Mouse (Mus musculus) ES-CJ7 (cell line): ENCODE measurements around the gene Theg.

Experiments
- DNase-seq: peaks from one replicate; pipeline ENCODE4 v3.0.0; 2011; ENCODE audit warnings: low read depth, low spot score

Gene Theg

DNA sequence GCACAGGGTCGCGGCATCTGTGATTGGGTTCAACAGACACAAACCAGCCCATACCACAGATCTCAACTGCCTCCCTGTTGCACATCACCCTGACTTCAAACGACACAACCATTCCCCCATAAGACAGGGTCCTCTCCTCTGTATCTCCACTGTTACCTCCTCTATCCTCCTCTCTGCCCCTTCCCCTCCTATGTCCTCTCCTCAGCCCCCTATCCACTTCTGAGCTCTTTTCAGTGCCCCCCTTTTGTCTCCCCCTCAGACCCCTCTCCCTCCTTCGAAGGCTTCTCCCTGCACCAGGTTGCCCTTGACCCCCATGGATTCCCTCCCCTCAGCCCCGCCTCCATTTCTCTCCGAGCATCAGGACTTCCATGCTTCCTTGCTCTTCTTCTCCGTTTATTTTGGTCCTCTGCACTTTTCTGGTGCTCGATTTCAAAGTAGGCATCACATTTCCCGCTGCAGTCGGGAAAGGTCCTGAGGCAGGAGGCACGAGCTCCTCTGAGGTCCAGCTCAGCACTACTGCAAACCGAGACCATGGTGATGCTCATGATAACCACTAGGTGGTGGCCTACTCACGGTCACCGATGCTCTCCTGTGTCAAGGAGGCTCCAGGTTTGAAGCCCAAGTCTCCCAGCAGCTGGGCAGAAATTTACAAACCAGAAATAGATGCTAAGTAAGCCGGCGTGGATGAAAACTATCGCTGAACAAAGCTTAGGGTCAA is 7.9 kb upstream of the Theg start:
- DNase-seq, result peak; percentile 83

DNA sequence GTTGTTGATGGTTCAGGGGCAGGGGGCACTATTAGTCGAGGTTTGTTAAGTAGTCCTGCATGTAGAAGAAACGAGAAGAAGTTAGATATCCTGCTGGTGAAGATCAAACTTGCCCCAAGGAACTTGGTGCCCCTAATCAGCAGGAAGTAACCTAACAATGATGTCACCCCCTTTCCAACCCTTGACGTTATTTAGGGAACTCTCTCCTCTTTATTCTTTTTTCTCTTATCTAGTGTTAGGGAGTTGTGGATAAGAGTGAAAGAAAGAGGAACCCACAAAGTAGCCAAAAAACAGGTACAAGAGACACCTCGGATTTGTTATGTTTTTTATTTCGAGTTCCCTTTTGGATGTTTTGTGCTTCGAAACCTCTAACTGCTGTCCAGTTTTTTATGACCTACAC is 7.0 kb upstream of the Theg start:
- no peak for DNase-seq

DNA sequence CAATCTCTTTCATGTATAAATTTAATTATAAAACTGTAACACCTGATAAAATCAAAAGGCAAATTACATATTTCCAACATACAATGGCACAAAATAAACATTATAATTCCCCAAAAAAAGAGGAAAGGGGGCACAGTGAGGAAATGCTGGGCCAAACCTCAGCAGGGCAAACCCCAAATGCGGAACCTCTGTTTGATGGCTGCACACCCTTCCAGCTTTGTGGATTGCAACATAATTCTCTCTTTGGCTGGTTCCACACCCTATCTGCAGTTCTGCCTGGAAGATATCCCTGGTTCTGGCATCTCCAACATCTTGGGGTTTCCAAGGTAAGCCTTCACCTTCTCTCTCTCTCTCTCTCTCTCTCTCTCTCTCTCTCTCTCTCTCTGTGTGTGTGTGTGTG is 3.6 kb upstream of the Theg start:
- no peak for DNase-seq

DNA sequence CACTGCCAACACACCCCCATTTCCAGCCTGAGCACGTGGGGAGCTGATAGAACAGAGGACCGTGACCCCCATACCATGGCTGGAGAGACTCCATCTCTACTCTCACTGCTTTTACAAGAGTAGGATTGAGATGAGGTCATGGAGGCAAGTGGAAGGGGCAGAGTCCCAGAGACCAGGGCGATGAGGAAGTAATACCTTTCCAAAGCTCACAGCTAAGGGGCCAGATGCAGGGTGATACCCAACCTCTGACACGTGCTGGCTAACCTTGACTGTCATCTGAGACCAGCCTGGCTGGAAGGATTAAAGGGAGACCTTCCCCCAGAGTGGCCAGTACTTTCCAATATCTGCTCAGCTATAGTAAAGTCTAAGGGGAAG is 608 bp upstream of the Theg start:
- no peak for DNase-seq

DNA sequence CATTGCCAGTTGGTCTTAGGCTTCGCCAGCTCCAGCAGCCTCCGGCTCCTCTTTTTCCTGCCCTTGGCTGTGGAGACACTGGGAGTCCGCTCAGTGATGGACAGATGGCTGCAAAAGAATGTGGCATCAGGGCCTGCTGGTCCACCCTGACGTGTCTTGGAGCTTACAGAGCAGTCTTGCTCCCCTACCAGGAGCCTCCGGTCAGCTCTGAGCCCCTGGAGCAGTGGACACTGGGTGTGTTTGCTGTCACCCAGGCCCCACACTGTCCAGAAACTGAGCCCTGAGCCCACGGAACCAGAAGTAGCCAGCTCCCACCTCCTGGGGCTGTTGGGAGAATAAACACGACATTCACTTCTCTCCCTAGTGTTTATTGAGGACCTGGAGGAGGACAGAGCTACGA is 888 bp downstream of the Theg start:
- DNase-seq, result no peak

DNA sequence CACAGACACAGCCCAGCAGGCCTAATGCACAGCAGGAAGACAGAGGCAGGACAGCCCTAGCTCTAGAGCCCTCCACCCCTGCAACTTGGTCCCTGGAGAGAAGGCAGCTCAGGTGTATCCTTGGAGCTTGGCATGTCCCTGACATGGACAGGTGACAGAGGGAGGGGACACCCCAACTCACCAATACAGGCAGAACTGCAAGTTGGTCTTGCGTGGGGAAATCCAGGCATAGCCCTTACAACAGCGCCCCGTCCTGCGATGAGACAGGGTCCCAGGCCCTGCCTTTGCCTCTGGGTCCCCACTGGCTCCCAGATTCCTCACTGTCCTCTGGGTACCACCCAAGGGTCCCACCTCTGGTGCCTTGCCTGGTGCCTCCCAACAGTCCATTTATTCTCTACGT is 1.4 kb downstream of the Theg start:
- no peak for DNase-seq

DNA sequence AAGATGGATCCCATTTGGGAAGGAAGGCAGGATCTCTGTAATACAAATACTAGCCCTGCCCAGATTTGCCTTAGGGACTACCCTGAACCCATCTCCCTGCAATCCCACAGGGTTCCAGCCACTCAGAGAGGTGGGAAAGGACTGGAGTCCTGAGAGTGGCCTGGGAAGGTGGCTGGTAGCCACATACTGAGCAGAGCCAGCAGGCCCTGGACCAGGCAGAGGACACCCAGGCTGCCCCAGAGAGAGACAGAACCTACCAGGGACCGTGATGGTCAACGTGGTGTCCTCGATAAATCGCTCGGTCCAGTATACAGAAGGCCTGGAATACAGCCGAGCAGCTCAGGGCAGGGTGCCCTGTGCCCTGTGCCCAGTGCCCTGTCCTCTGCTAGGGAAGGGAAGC is 2.0 kb downstream of the Theg start:
- DNase-seq, result no peak

DNA sequence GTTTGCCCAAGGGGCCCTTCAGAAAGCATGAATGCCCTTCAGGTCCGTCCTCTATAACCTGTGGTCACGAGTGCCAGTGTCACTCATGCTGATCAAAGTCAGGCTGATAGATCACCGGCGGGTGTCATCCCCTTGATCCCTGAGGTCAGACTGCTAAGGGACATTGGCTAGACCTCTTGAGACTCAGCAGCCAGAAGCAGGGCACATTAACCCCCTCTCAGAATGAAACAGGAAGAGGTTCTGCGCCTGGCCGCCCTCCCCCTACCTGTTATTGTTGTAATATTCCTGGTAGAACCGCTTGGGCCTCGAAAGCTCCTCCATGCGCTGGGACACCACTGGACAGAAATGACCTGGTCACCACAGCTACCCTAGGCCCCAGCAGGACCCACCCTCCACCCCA is 2.7 kb downstream of the Theg start:
- DNase-seq, result no peak

DNA sequence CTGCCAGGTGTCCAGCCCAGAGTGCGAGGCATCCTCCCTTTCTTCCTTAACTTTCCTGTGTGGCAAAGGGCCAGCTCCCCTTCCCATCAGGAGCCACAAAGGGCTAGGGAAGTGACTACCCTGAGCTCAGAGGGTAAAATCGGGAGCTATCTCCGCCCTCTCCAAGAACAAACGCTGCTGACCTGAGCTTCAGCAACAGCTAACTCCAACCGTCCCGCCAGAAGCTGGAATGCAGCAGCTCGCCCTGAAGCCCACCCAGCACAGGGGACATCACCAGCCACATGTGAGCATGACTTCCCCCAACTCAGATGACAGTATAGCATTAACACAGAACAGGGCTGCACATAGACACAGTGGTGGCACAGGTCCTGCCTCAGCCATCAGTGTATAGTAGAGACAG is 3.1 kb downstream of the Theg start:
- no peak for DNase-seq

DNA sequence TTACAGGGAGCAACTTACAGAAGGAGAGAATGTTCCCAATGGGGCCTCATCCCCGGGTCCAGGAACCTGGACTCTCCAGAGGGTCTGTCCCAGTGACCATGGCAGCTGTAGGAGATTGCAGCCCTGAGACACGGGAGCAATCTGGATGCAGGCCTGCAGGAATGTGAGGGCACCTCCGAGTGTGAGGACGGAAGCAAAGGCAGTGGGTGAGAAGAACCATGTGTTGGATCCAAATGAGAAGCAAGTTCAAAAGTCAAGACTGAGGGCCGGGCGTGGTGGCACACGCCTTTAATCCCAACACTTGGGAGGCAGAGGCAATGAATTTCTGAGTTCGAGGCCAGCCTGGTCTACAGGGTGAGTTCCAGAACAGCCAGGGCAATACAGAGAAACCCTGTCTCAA is 5.6 kb downstream of the Theg start:
- no peak for DNase-seq

DNA sequence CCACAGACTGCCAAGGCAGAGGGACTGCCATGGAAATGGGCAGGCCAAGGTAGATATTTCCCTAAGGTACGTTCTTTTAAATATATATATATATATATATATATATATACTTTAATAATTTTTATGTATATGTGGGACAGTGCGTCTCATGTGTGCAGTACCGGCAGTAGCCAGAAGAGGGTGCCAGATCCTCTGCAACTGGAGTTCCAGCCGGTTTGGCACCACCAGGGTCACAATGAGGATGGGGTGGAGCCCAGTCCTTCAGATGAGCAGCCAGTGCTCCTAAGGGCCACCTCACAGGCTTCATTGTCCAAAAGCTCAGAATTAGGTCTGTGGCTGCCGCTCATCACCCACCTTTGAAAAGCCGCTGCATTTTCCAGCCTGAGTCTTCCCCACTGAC is 6.3 kb downstream of the Theg start:
- peak; percentile 74 for DNase-seq

DNA sequence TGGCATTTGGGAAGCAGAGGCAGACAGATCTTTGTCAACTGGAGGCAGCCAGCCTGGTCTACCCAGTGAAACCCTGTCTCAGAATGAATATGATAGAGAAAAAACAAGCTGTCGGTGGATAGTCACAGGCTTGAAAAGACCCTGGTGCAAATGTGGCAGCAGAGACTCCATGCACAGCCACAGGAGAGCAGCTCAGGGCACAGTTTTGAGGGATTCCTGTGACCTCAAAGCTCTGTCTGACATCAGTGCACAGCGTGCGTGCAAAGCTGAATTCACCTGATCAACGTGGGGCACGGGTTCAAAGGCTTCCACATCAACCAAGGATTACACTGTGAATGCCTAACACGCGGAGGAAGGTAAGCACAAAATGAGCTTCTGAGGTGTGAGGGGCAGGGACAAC is 6.8 kb downstream of the Theg start:
- DNase-seq, result no peak

DNA sequence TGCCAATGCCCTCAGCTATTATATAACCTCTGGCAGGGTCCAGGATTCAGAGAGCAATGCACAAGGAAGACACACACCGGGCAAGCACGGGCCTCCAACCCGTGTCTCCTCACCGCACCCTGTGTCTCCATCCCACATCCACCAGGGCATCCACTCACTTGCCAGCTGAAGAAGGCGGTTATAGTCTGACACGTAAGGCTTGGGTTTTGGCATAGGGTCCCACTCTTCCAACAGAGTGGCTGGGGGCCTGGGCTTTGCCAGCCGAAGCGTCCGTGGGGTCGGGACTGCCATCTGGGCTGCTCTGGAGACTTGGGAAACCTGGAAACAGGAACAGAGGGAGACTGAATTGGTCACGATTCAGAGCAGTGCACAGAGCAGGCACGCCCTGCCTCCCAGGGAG is 7.3 kb downstream of the Theg start:
- DNase-seq, result no peak

DNA sequence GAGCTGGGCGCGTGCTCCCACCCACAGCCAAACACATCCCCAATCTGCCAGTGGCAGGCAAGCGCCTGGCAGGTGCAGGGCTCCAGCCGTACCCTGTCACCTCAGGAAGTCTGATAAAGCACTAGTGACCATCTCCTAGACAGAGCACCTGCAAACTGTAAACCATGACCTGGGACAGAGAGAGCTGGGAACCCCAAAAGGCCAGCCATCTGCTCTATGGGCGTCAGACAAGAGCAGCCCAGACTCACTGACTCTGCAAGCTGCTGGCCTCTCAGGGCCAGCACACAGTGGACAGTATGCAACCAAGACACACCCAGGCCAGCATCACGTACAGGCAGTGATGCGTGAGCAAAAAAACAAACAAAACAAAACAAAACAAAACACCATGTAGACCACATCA is 8.2 kb downstream of the Theg start:
- no peak for DNase-seq

DNA sequence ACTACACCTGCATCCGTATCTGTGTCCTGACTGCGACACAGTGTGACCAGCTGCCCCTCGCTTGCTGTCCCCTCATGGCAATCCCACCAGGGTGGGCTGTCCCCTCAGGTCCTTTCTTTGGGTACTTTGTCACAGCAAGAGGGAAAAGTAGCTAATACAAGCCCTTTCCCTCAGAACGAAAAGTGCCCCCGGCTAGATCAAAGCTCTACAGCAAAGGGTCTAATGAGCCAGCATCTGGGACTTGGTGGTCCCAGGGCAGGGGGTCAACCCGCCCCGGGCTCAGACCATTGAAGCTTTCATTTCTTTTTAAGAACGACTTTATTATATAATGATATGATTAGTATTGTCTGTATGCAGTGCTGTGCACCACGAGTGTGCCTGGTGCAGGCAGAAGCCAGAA is 8.9 kb downstream of the Theg start:
- DNase-seq, result no peak

DNA sequence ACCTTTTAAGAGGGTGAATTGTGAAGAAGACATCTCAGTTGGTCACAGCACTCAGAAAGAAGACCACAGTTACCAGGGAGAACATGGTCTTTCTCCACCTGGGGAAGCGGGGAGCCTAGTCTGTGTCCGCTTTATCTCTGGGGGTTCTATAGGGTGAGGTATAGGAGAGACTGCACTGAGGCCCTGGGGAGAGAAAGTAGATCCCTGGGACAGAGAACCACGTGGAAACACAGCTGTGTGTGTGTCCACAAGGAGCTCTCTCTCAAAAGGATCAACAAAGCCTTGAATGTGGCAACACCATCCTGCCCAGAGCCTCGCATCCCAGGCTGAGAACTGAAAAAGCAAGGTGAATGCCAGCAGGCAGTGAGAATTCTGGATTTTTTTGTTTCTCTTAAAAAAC is 9.8 kb downstream of the Theg start:
- no peak for DNase-seq

DNA sequence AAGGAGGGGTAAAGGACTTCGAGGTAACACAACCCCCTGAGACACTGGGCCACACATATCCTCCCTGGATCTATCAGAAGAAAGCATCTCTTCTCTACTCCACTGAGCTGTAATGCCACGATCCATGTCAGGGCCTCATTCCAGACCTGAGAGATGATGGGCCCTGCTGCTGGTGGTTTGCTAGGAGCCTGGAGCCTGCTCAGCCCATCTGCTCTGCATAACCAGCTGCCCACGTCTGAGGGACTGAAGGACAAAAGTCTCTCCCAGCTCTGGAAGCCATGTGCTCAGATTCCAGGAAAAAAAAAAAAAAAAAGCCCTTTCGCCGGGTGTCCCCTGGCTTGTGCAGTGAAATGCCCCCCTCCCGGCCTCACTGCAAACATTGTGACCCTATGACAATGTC is 11.4 kb downstream of the Theg start:
- no peak for DNase-seq

DNA sequence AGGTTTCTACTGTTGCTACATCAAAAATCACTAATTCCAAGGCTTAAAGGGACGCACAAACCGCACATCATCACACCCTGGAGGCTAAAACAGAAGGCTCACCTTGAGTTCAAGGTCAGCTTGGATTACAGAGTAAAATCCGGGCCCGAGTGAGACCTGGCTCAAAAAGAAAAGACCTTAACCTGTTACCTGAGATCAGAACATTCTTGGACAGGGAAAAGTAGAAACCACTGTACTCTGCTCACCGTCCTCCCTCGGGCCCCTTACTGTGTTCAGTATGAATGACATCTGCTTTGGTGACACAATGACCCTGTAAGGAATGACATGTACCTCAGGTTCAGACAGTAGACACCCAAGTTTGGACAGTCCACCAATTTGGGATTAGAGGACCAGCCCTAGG is 12.3 kb downstream of the Theg start:
- DNase-seq, result no peak

DNA sequence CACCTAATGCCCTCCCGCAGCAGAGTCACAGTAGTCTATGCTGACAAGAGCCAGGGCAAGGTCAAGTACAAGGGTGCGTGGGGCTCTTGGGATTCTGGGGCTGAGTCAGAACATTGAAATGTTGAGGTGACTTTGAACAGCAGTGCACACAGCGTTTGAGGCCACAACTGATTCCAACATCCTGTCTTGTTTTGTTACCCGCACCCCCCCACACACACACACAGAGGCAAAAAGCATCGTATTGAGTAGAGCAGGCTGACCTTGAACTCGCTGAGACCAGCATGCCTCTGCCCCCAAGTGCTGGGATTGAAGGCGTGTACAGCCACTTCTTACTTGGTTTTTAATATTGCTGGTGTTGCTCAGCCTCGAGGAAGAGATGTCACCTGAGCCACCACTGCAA is 12.8 kb downstream of the Theg start:
- peak; percentile 40 for DNase-seq

DNA sequence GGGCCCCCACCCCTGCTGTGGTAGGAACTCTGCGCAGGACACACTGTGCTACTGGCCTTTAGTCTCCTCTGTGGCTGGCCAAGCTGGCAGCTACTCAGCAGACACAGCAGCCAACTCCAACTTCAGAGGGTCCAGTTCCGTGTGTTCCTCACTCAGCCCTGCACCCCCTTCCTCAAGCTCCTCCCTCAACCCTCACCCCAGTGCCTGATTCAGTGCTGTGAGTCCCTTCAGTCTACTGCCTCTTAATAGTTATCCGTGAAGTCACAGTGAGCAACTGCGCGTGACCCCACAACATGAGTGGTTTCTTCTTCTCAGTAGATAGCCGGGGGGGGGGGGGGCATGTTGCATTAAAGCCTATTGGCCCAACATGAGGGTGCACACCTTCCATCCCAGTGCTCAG is 13.5 kb downstream of the Theg start:
- no peak for DNase-seq

DNA sequence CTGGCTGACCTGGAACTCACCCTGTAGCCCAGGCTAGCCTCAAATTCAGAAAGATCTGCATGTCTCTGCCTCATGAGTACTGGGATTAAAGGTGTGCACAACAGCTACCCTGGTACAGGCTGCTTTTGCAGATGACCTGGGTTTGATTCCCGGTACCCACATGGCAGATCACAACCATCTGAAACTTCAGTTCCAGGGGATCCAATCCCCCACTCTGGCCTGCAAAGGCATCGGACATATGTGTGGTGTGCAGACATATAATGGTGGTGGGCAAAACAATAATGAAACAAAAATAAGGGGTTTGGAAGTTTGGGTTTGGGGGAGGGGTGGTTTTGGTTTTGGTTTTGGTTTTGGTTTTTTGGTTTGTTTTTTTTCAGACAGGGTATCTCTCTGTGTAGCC is 15.8 kb downstream of the Theg start:
- no peak for DNase-seq

DNA sequence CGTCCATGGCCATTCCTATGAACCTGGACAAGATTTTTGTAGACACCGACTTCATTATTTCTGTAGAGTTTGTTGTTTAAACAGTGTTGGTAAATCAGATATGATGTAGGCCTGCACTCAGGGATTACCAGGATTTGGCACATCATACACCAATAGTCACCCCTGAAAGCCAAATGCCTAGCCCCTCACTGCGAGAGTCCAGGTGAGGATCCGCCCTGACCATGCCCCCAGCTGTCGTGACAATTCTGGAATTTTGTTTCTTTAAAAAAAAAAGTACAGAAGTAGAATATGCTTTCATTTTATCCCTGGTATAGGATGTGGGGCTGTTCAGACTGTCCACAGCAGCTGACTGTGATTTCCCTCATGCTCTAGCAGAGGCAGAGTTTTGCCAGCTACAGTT is 17.2 kb downstream of the Theg start:
- no peak for DNase-seq

DNA sequence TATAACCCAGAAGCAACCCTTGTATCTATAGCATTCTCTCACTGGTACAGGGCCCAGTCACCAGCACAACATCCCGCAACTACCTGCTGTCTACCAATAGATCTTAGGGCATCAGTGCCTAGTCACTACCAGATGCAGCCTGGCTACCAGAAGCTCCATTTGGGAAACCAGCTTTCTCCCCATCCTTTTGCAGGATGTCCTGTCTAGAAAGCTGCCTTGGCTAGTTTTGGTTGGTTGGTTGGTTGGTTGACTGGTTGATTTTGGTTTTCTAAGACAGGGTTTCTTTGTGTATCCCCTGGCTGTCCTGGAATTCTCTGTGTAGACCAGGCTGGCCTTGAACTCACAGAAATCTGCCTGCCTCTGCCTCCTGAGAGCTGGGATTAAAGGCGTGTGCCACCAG is 27.4 kb downstream of the Theg start:
- no peak for DNase-seq

DNA sequence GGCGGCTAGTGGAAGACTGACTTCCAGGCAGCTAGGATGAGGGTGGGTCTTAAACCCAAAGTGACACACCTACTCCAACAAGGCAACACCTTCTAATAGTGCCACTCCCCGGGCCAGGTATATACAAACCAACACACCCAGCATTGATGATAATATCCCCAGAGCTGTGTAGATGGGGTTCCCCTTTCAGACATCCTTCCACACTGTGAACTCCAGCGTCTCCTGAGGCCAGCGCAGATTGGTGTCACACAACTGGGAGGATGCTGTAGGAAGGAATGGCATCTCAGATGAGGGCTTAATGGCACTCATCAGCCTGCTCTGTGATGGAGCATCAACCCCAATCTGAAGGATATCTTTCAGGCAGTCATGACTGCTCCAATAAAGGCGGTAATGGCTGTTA is 29.6 kb downstream of the Theg start:
- DNase-seq, result no peak

DNA sequence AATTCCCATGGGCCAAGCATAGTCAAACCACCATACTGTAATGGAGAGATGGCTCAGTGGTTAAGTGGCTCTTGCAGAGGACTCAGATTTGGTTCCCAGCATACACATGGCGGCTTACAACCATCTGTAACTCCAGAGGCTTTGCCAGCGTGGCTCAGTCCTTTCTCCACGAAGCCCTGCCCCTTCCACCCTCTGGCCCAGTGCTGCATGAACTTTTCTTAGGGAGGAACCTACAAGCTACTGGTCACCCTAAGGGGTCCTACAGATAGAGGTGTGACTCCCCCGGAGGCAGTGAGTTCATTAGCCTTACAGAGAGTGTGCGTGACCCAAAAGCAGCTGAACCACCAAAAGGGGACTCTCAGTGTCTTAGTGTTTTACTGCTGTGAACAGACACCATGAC is 30.2 kb downstream of the Theg start:
- DNase-seq, result no peak
